Mouse (Mus musculus) neural tube, embryonic 13.5 days (tissue): ENCODE data around the gene Hand2. TPM values are rescaled to one million over a fixed set of nuclear protein-coding genes. Genes with fewer than 3 reads are reported as not detected.

Experiments
- polyA plus RNA-seq: library from polyadenylated mRNA; unstranded; fragments of >200 nt; fragmentation: Nextera tagmentation; extraction: Ambion mirVana; gene quantifications from 2 replicates; pipeline ENCODE4 v1.2.1, GENCODE M21; 2015

Gene Hand2
- polyA plus RNA-seq, 1 experiment from 2014 or later: 0.08 TPM

Other genes starting within 250 kb of the Hand2 start
- gene Scrg1, start 134.9 kb downstream of the Hand2 start, polyA plus RNA-seq: 2.3 and 2.9 TPM in 2 replicates
- gene Sap30, start 166.9 kb downstream of the Hand2 start, polyA plus RNA-seq: 50.6 and 51.0 TPM in 2 replicates
- gene Hmgb2, start 190.9 kb downstream of the Hand2 start, polyA plus RNA-seq: 85.6 and 87.2 TPM in 2 replicates